Mouse (Mus musculus) layer of hippocampus, adult 18-20 months (tissue): ENCODE data around the gene Slit2. TPM values are rescaled to one million over a fixed set of nuclear protein-coding genes. Genes with fewer than 3 reads are reported as not detected.

Source experiments
- DNase-seq, 2 experiments: peaks; one replicate each; pipeline ENCODE4 v3.0.0; 2022; ENCODE audit warnings: low spot score in 2 of 2
- total RNA-seq, 2 experiments: library from RNA; stranded (reverse); gene quantifications; 2 replicates each; pipeline ENCODE4 v1.2.3; 2021

The Slit2 gene
- total RNA-seq, 2 experiments from 2014 or later = 34.1 to 35.5 TPM

DNA sequence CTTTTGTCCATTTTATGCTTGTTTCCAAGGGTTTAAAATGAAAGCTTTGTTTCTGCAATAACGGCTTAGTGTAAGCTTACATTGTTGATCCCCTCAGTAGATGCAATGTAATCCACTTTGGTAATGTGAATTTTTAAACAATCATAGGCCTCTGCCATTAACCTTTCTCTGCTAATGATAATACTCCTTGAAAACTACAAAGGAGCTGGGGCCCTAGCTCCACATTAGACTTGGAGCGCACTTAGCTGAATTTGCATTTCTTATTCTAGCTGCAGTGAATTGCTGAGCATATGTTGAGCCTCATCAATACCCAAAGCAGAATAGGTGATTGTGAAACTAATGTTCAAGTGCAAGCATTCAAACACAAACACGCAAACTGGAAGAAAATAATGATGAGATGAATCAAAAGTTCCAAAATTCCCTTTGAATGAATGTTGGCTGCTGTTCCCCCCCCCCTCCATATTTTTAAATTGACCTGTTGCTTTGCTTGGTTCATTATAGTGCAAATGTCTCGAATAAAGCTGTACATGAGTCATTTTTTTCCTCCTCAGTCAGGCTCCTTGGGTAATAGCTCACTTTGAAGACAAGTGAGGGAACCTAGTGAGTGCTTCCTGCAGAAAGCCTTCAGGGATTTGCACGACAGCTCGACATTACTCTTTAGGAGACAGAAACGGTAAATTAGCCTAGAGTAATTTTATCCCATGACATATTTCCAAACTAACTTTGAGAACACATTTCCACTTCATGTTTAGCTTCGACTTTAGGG, 66.2 kb downstream of the Slit2 start:
- DNase-seq = no peak

DNA sequence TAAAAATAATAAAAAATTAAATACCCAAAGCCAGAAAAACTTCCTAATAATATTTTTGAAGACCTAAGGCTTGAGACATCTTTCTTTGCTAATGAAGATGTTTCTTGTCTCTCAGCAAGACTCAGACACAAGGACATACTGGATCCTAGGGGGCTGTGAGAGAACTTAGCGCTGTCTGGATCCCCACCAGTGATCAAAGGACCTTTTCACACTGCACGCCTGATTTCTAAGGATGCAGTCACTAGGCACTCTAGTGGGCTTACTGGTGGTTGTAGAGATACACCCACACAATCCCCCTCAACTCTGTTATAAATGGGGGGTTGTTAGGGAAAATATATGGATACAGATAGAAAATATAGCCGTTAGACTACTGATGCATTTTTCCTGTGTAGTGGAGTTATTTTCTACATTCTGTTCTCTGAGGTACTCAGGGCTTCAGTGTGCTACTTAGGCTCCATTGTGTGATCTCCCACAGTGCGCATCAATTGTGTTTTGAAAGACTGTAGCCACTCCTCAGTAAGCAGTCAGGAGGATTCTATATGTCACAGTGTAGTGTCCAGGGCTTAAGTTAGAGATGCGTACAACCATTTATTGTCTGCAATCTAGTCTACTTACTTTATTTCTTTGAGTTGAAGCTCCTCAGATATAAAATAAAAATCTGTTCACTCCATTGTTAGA, 67.8 kb downstream of the Slit2 start:
- DNase-seq = no peak

DNA sequence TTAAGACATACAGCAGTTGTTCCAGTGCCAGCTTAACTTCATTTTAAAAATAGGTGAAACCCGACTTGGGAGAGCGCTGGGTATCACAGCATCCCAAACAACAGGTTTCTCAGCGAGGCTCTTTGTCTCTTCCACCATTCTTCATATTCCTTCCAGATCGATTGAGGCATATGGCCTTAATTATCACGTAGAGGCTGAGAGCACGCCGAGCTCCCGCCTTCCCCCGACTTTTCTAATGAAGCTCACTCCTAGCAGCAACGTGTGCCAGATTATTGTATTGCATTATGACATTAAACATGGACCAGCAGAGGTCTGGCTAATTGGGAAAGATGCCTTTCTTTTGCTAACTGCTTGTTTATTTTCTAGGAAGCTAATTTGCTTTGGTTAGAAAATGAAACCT, 75.7 kb downstream of the Slit2 start:
- peak in 1 of 2 experiments; percentile 38 for DNase-seq

DNA sequence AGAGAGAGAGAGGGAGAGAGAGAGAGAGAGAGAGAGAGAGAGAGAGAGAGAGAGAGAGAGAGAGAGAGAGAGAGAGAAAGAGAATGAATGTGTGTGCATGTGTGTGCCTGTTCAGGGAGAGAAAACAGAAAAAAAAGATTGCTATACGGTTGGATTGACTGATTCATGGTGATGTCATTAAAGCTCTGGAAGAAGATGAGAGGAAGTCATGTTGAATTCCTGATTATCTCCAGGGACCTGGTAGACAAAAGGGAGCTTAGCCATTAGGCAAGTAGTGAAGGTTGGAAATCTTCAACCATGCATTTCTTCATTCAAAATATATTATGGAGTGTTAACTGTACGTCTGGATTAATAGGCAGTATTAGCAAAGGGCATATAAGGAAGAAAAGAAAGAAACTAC, 77.8 kb downstream of the Slit2 start:
- no peak for DNase-seq

DNA sequence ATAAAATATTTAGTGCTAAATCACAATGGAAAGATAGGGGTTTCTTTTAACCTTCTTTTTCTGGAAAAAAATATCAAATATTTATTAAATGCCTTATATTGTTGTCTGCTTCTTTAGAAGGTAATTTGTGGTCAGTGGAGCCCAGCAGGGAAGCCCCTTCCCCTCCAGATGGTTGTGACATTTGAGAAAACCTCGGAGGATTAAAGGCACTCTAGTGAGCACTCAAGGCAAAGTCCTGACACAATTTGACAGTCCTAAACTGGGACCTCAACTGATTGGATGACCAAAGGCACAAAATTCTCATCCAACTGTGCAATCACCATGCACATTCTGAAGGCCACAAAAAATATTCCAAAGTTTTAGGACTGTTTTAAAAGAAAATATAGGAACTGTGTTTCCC, 95.8 kb downstream of the Slit2 start:
- no peak for DNase-seq

DNA sequence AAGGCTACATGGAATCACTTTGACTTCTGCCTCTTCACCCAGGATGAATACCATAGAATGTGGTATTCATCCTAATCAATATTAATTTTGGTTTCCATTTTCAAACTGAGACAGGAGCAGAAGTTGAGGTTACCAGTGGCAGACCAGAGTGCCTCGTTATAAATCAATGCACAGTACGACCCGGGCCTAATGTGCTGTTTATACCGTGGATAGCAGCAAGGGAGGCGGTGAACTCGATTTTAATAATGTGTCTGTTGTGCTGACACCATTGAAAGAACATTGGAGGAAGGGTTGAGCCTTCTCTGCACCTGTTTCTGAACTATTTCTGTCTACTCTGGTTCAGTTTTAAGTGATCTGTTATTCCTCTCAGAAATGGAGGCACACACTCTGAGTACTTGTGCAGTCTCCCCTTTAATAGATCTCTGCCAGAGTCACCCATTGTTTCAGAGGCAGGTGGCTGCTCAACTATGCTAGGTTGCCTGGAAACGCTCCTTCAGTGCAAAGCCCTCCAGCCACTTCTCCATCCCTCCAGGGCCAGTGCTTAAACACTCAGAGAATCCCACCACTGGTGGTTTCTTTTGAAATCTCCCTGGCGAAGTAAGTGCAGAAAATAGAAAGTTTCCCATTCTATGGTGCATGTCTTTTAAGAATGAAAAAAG, 98.4 kb downstream of the Slit2 start:
- DNase-seq = no peak

DNA sequence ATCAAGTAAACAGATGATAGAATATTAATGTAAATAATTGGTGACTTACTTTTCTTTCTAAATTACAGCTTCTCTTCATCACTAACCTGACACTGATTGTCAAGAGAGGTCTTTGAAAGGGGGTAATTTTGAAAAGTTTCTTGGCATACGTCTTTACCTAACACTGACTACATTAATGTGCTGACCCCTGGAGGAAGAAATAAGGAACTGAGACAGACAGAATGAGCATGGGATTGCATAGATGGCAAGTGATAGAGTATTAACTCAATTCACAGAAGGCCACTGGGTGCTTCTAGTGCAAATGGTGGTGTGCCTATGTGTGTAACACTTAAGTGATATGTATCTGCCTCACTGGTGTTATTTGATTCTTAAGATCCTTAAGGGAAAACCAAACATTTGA, 130.5 kb downstream of the Slit2 start:
- no peak for DNase-seq

DNA sequence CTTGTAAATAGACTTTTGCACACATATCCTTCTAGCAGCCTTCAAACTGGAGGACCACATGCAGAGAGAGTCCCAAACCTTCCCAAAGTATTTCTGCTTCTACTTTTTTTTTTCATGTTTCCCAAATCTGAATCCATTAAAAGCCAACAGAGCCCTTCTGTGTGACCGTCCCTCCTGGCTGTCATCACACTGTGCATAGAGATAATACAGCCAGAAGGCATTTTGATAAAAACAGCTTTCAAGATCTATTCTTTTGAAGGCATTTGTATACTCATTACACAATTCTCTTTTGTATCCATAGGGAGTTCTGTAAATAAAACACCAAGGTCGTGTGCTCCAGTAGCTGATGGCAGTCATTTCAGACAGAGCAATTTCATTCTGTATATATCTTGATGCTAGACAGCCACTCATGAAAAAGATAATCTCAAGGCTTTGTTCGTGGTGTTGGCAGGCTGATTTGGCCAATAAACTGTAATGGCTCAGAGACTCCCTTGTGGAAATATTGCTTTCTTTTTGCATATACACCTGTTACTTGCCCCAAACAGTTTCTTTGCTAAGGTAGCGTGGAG, 132.1 kb downstream of the Slit2 start:
- DNase-seq = no peak

DNA sequence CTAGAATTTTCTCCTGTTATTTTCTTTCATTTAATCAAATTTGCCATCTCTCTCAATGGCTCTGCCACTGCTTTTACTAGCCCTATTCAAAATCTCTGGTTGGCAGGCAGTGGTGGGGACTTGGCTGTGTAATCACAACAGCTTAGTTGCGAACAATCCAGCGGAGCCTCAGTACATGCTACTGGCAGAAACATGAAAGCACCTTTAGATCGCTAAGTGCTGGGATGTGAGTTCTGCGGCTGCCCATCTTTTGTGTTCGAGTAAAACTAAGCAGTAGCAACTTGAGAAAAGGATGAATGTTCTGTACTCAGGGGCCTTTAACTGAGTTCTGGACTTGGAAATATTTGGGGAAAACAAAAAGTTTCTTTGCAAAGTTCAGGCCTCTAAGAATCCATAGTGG, 139.7 kb downstream of the Slit2 start:
- no peak for DNase-seq

DNA sequence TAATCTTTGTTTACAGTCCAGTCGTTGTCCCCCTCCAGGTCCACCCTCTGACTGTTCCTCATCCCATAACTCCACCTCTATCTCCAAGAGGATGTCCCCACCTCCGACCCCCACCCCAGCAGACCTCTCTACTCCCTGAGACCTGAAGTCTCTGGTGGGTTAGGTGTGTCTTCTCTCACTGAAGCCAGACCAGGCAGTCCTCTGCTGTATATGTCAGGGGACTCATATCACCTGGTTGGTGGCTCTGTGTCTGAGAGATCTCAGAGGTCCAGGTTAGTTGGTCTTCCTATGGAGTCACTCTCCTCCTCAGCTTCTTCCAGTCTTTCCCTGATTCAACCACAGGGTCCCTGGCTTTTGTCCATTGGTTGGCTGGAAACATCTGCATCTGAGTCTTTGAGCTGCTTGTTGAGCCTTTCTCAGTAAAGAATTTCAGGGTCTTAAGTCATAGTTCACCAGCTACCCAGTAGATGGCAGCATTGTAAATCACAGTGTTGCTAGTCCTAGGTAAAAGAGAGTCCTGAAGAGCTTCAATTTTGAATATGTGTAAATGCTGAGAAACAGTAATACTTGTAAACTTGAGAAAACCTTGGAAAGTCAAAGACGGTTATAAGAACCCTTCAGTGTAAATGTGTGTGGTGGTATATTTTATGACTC, 143.0 kb downstream of the Slit2 start:
- DNase-seq = peak in 1 of 2 experiments; percentile 38

DNA sequence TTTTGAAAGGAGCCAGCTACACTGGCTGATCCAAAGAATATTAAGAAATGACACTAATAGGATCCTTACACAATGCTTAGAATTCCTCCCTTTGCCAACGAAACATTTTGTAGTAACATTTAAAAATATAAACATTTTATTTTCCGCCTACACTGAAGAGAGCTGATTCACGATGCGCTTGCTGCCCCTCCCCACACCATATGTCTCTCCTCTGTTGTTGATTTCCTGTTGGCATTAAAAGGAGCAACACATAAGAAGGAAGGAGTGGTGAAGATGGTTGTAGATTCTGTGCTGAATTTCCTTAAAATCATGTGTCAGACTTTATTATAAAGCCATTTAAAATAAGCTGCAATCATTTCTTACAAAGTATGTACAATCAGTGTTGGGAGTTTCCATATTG, 147.0 kb downstream of the Slit2 start:
- DNase-seq = peak; percentile 35 to 73

DNA sequence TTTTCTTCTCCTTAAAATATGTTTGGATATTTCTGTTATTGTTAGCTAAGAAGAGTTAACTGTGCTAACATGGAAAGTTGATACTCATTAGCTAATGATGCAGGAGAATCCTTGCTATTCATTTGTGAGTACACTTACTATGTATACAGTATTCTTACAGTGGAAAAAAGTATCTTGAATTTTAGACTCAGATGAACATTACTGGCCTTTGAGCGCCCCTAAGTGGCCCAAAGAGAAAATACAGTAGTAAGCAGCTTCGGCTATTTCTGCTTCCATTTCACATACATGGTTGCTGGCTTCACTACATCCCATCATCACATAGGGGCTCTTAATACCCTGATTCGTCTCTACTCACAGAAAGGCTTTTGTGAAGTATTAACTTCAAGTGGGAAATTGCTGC, 153.6 kb downstream of the Slit2 start:
- peak; percentile 11 to 75 for DNase-seq

DNA sequence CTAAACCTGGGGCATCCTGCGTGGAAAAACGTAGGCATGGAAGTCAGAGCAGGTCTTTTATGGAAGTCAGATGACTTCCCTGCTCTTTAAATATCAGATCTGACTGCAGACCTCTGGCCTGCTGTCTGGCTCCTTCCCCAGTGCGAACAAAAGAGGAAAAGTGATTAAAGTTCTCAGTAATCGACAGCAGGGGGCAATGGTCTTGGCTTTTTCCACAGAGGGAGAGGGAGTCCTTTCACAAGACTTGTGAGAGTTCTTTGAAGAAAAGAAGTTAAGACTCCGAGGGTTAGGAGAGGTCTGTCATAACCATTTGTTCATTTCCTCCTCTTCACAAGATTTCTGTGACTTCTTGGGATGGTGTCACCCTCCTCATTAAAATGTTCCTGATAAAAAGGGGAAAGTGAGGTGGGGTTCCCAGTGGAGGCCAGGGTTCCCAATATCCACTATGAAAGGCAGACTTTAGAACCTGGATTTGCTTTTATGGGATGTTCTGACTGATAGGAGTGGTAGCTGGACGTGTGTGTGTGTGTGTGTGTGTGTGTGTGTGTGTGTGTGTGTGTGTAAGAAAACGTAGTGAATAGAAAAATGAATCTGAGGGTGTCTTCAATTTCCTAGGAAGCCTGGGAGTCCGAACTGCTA, 156.0 kb downstream of the Slit2 start:
- no peak for DNase-seq

DNA sequence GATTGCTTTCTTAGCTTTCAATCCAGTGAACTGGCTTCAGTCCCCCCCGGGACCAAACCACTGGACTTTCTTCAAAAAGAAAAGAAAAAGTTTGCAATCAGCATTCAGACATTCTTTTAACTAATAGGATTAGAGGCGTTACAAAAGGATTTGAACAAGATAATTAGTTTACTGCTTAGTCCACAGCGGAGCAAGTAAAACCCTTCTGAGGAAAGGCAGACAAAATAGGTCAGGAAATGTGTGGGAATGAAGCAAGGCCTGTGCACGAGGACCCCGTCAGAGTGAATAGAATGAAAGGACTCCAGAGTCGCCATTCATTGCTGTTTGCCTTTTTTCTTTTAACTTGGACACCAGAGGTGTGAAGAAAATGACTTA, 156.5 kb downstream of the Slit2 start:
- DNase-seq = no peak

DNA sequence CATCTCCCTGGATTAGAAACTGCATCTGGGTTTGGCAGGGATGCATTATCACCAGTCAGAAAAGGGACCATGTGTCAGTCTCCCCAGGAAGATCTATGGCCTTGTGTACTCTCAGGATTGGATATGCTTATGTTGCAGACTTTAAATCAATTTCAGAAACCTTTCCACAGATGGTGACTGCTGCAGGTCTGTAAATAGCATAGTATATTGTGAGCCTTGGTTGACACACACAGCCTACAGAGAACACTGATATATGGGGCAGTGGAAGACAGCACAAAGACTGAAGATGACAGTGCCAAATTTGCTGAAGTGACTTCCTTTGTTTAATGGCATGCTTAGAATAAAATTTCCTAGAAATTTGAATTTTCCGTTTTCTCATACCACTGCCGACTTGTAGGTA, 163.1 kb downstream of the Slit2 start:
- no peak for DNase-seq

DNA sequence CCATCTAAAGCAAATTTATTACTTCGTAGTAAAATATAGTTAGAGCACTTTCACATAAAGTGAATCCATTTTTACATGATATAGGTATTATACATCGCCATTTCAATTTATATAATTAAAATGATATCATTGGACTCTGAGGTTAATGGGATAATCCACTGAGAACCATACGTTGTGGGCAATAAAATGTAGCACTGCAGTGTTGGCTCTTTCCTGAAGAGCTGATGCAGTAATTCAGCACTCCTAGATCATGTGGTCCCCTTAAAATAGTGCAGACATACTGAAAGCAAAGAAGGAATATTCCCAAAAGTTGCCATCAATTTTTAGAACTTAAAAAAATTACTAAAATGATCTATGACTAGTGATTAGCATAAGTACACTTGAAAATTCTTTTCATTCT, 177.9 kb downstream of the Slit2 start:
- no peak for DNase-seq

DNA sequence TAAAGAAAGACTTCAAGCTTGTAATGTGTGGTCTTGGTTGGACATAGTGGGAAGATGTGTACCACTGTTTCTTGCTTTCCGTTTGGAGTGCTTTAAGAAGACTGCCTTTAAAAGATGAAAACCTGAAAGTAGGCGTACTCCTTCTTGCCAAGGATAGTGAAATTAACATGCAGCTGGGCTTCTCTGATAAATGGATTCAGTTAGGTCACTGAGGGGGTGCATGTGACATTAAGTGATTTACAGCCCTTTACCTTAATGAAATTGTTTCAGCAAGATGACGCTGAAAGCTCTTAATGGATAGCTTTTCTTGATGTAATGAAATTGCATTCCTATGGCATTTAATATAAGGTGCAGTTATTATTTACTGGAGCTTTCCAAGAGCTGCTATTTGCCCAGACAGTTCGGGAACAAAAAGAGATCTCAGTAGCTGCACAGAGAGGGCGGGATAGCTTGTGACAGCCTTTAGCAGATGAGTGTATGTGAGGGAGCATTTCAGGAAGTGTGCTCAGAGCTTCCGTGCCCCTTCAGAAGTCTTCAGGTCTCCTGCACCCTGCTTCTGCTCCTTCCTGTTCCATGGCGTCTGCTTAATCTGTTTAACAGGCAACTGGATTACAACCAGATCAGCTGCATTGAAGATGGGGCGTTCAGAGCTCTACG, 198.8 kb downstream of the Slit2 start:
- DNase-seq = no peak

DNA sequence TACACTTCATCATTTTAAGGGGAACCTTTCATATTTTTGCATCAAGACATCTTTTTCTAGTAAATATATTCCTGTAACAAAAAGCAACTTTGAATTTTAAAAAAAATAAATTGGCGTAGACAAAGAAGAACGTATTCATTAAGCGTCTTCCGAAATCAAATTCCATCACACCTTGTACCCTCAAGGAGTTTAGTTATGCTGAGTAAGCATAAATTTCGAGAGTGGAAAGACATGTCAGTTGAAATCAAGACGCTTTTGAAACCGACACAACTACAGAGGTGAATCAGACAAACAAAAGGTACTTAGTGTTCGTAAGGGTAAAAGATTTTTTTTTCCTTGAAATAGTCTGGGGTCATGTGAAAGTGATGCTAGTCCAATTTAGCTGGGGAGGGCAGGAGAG, 201.4 kb downstream of the Slit2 start:
- no peak for DNase-seq

DNA sequence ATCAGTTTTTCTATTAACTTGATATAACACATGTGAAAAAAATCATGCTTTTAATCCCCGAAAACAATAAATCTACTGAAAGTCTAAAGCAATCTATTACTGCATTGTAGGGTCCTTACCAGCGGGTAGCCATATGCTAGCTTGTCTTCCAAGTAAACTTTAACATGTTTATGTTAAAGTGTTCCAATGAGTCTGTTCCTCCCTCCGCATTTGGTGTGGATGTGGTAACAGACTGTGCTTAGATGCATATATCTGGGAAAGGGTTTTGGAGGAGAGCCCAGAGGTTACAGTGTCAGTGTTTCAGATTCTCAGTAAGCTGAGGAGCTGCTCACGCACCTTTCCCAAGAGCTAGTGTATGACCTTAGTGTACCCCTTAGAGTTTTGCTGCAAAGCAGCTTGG, 204.9 kb downstream of the Slit2 start:
- no peak for DNase-seq

DNA sequence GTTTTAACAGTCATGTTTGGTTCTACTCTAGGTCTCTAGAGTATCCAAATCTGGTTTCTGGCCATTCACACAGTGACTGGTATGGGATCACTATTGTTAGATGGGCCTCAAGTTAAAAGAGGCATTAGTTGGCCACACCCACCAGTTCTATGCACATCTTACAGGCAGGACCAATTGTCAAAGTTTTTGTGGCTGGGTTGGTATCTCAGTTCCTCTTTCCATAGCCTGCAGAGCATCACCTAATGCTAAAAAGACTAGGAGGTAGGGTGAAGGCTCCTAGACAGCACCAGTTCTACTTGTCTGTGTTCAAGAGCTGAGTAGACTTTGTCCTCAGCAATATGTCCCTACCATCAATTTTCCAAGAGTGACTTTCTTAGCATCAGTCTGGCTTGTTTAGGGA, 216.4 kb downstream of the Slit2 start:
- no peak for DNase-seq

DNA sequence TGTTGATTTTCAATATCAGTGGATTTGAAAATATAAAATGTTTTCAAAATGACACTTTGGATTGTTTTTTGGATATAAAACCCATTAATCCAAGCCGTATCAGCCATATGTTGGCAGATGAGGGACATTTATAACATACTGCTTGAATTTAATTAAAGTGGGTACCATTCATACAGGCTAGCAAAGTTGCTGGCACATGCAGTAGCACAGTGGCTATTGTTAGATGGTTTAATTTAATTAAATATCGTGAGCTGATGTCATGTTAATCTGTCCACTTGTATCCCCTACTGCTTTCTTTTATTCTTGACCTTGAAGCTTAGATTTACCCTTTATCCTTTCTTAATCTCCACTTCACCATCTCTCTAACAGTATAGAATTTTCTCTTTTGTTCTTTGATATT, 232.3 kb downstream of the Slit2 start:
- DNase-seq = no peak
